8 mouse cellular contexts compared by ENCODE assay signal in the genomic region with DNA sequence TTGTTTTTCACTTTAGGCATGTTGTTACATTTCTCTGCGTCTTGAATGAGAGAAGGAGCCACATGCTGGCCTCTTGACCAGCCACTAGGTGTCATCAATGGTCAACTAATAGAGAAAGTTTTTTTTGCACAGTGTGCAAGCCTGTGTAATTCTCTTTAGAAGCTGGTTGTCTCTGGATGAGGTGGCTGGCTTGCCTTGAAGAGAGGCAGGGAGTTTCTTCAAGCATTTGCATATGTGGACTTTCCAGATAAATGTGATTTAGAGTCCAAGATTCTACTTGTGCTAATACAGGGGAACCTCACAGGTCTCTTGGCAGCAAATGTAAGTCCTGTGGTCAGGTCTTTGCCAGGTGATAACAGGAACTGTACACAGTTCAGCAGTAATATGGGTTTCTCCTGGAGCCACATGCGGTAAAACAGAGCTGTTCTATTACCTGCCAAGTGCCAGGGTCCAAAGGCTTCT.
DNase-seq lines count a peak whose midpoint lies in the region; ATAC-seq and TF ChIP-seq lines count a peak whose summit lies in the region.

No protein-coding gene starts in this region.

- TF ChIP-seq EP300 in stomach, postnatal 0 days (optimal IDR thresholded peaks at IDR 0.05): no peak

- ATAC-seq in hindbrain, embryonic 16.5 days: peak; percentile 91
- ATAC-seq in midbrain, embryonic 13.5 days: peak; percentile 87
- ATAC-seq in stomach, postnatal 0 days (ENCODE audit: low FRiP score, low TSS enrichment): peak; percentile 85

- TF ChIP-seq CTCF in stomach, postnatal 0 days (IDR thresholded peaks at IDR 0.05; ENCODE audit: low read depth): peak; percentile 89

- DNase-seq in 3134 (ENCODE audit: extremely low read depth, insufficient read length, low spot score) (peak; percentile 47), ES-CJ7 (ENCODE audit: low read depth, low spot score) (peak; percentile 75)
- peak; percentile 40 for DNase-seq in cerebellum, adult 9-11 months
- peak; percentile 17 to 60 for DNase-seq in frontal cortex, postnatal 36 days (ENCODE audit: low spot score in 2 of 2)
- DNase-seq in left cerebral cortex, postnatal 25 days (ENCODE audit: low spot score in 2 of 2): peak; percentile 56 to 74
- DNase-seq in stomach, postnatal 0 days (ENCODE audit: low spot score): peak; percentile 33

- H3K9ac ChIP-seq in hindbrain, embryonic 16.5 days (ENCODE audit: low read depth, low read length): no peak overlapping the region
- H3K9ac ChIP-seq in midbrain, embryonic 13.5 days (replicated peaks): no peak overlapping the region
- no peak overlapping the region for H3K9ac ChIP-seq in stomach, postnatal 0 days (ENCODE audit: low read length)

- no peaks in the 10 kb centered on the region for H3K36me3 ChIP-seq in hindbrain, embryonic 16.5 days (ENCODE audit: control insufficient read depth, insufficient read depth, low read length)
- no peaks in the 10 kb centered on the region for H3K36me3 ChIP-seq in midbrain, embryonic 13.5 days
- no peaks in the 10 kb centered on the region for H3K36me3 ChIP-seq in stomach, postnatal 0 days (ENCODE audit: control insufficient read depth, insufficient read depth, low read length)

- no peak overlapping the region for H3K4me2 ChIP-seq in hindbrain, embryonic 16.5 days (ENCODE audit: low read length)
- H3K4me2 ChIP-seq in midbrain, embryonic 13.5 days (replicated peaks): no peak overlapping the region
- H3K4me2 ChIP-seq in stomach, postnatal 0 days (replicated peaks; ENCODE audit: low read depth): no peak overlapping the region

- intact Hi-C loops in left cerebral cortex, postnatal 25 days (cut with DNase I): loop anchor here (1.0 to 10.0 kb wide), 5 partner anchors 122 to 472 kb away; no protein-coding TSS in a partner anchor

- H3K27me3 ChIP-seq in hindbrain, embryonic 16.5 days (replicated peaks; ENCODE audit: control insufficient read depth, insufficient read depth, low read length): no peaks in the 10 kb centered on the region
- H3K27me3 ChIP-seq in midbrain, embryonic 13.5 days: peaks cover 10% of the 10 kb centered on the region
- no peaks in the 10 kb centered on the region for H3K27me3 ChIP-seq in stomach, postnatal 0 days (ENCODE audit: control insufficient read depth, insufficient read depth, low read length)

- H3K27ac ChIP-seq in hindbrain, embryonic 16.5 days (ENCODE audit: low read depth, low read length): no peak overlapping the region
- H3K27ac ChIP-seq in midbrain, embryonic 13.5 days: no peak overlapping the region
- H3K27ac ChIP-seq in stomach, postnatal 0 days (replicated peaks): no peak overlapping the region

- no peaks in the 10 kb centered on the region for H3K9me3 ChIP-seq in hindbrain, embryonic 16.5 days (ENCODE audit: control insufficient read depth, low read length)
- no peaks in the 10 kb centered on the region for H3K9me3 ChIP-seq in midbrain, embryonic 13.5 days
- no peaks in the 10 kb centered on the region for H3K9me3 ChIP-seq in stomach, postnatal 0 days (ENCODE audit: control insufficient read depth, low read length)

- 35% methylated on average over 2 of the region's 2 CpGs for WGBS in hindbrain, embryonic 16.5 days
- 37% methylated on average over 2 of the region's 2 CpGs for WGBS in midbrain, embryonic 13.5 days
- 29% methylated on average over 2 of the region's 2 CpGs for WGBS in stomach, postnatal 0 days

- H3K4me3 ChIP-seq in hindbrain, embryonic 16.5 days (ENCODE audit: low read length): no peak overlapping the region
- H3K4me3 ChIP-seq in midbrain, embryonic 13.5 days (replicated peaks): no peak overlapping the region
- H3K4me3 ChIP-seq in stomach, postnatal 0 days (ENCODE audit: low read depth, low read length): no peak overlapping the region

- H3K4me1 ChIP-seq in hindbrain, embryonic 16.5 days (ENCODE audit: control insufficient read depth, insufficient read depth, low read depth, low read length): peaks cover 10% of the 10 kb centered on the region
- H3K4me1 ChIP-seq in midbrain, embryonic 13.5 days (replicated peaks): peaks cover 10% of the 10 kb centered on the region; the same call in 1 of the 2 replicates
- H3K4me1 ChIP-seq in stomach, postnatal 0 days (replicated peaks; ENCODE audit: control insufficient read depth, insufficient read depth): peaks cover 4% of the 10 kb centered on the region; the same call in 1 of the 2 replicates
